9 mouse cellular contexts compared by ENCODE assay signal in genomic region chr11:64442119-64442518, GRCm38 (mm10). TPM values are rescaled to one million over a fixed set of nuclear protein-coding genes. Genes with fewer than 3 reads are reported as not detected.
DNase-seq lines count a peak whose midpoint lies in the region; ATAC-seq and TF ChIP-seq lines count a peak whose summit lies in the region.
"Had no signal": no experiment of that assay in that cellular context is flagged by ENCODE, and none has a peak within 500 bp of the region (broad histone marks: within the 10 kb centered on the region; RNA-seq: fewer than 3 reads in every experiment).

No protein-coding gene starts in this region.

- H3K4me2 ChIP-seq in limb, embryonic 13.5 days (replicated peaks), result peak overlapping the region; percentile 41

- H3K27ac ChIP-seq in limb, embryonic 13.5 days, result no peak overlapping the region
- H3K27ac ChIP-seq: macrophage had no signal

- DNase-seq in gastrocnemius, adult 18-20 months (ENCODE audit: low spot score), result peak; percentile 58
- DNase-seq in gastrocnemius, postnatal 14 days, result no peak
- DNase-seq in embryo, embryonic 10 days (ENCODE audit: low spot score), result peak; percentile 88
- peak; percentile 83 for DNase-seq in hindlimb bud, embryonic 11.5 days (ENCODE audit: extremely low spot score, low read depth, low spot score)
- DNase-seq in retina, embryonic 14.5 days (ENCODE audit: low spot score), result peak; percentile 91

- peak; percentile 34 for TF ChIP-seq CTCF in E14TG2a.4 (conservative IDR thresholded peaks at IDR 0.05; ENCODE audit: low read length)

- WGBS in limb, embryonic 13.5 days, result 26% methylated on average over 8 of the region's 8 CpGs

- no peaks in the 10 kb centered on the region for H3K9me3 ChIP-seq in E14TG2a.4 (ENCODE audit: low read length)
- no peaks in the 10 kb centered on the region for H3K9me3 ChIP-seq in limb, embryonic 13.5 days

- intact Hi-C loops in gastrocnemius, postnatal 14 days (cut with DNase I; ENCODE audit: low total_unique reads), result loop anchor here (5.0 kb wide), 1 partner anchor 515 kb away; no protein-coding TSS in a partner anchor

- H3K4me3 ChIP-seq in E14TG2a.4 (replicated peaks; ENCODE audit: low read length), result no peak overlapping the region
- H3K4me3 ChIP-seq in limb, embryonic 13.5 days, result no peak overlapping the region

- H3K9ac ChIP-seq in limb, embryonic 13.5 days, result no peak overlapping the region

- H3K27me3 ChIP-seq in E14TG2a.4 (ENCODE audit: insufficient read depth, low read length), result peaks cover 15% of the 10 kb centered on the region
- H3K27me3 ChIP-seq in limb, embryonic 13.5 days, result peaks cover 25% of the 10 kb centered on the region

- H3K36me3 ChIP-seq in E14TG2a.4 (ENCODE audit: insufficient read depth, low read length), result no peaks in the 10 kb centered on the region
- no peaks in the 10 kb centered on the region for H3K36me3 ChIP-seq in limb, embryonic 13.5 days

- no peak; the same call in 1 of the 2 replicates for ATAC-seq in limb, embryonic 13.5 days (ENCODE audit: low FRiP score, low read depth)
- ATAC-seq in inflammation-experienced regulatory T-cells, adult 6 months, result no peak

- H3K4me1 ChIP-seq in E14TG2a.4 (replicated peaks; ENCODE audit: low read depth, low read length), result 0 out of 2 replicates have a peak, but pooled peaks cover 2% of the 10 kb centered on the region
- peaks cover 35% of the 10 kb centered on the region for H3K4me1 ChIP-seq in limb, embryonic 13.5 days

RNA-seq across cellular contexts. Expression of gene F930015N05Rik, which starts 5.7 kb away (rescaled TPM):
- not detected for total RNA-seq in gastrocnemius, adult 18-20 months (2021)
- total RNA-seq in gastrocnemius, postnatal 14 days (2021), result not detected
- polyA plus RNA-seq in limb, embryonic 13.5 days (2015; fragmentation: Nextera tagmentation; extraction: Ambion mirVana), result 1.4 and 1.9 TPM in 2 replicates
- not detected for polyA plus RNA-seq in inflammation-experienced regulatory T-cells, adult 6 months (2017; shearing (Covaris generic))
- polyA plus RNA-seq: macrophage had no signal

RNA-seq across cellular contexts. Expression of gene Hs3st3a1, which starts 7.0 kb away (rescaled TPM):
- total RNA-seq in gastrocnemius, adult 18-20 months (2021), result under 1 TPM; 0.21 to 0.28 TPM
- total RNA-seq in gastrocnemius, postnatal 14 days (2021), result under 1 TPM; 0.35 to 0.51 TPM
- 3.9 and 4.0 TPM in 2 replicates for polyA plus RNA-seq in limb, embryonic 13.5 days (2015; fragmentation: Nextera tagmentation; extraction: Ambion mirVana)
- polyA plus RNA-seq in inflammation-experienced regulatory T-cells, adult 6 months (2017; shearing (Covaris generic)), result not detected
- polyA plus RNA-seq: macrophage had no signal
